Mouse (Mus musculus) embryonic facial prominence, embryonic 13.5 days (tissue): ENCODE results near the gene D8Ertd738e. TPM values are rescaled to one million over a fixed set of nuclear protein-coding genes. Genes with fewer than 3 reads are reported as not detected.

Source experiments
- ATAC-seq: fragments of 200-750 bp; cut with Nextera tagmentation; 2 replicates; pipeline ENCODE4 v1.8.0; 2017; ENCODE audit warnings: low read depth; ENCODE audit not compliant: insufficient number of reproducible peaks, insufficient read depth, low FRiP score, low TSS enrichment
- H3K27ac ChIP-seq: fragments of 300-500 bp; sonication (generic); 2 replicates; pipeline ENCODE4 v1.5.1; 2015; ENCODE audit warnings: moderate library complexity, mild to moderate bottlenecking, inconsistent platforms
- H3K27me3 ChIP-seq: fragments of 300-500 bp; sonication (generic); 2 replicates; pipeline ENCODE4 v1.6.1; 2015; ENCODE audit warnings: mild to moderate bottlenecking, inconsistent platforms
- H3K36me3 ChIP-seq: fragments of 300-500 bp; sonication (generic); 2 replicates; pipeline ENCODE4 v1.6.1; 2015; ENCODE audit warnings: mild to moderate bottlenecking, inconsistent platforms
- H3K4me1 ChIP-seq: fragments of 300-500 bp; sonication (generic); 2 replicates; pipeline ENCODE4 v1.6.1; 2015; ENCODE audit warnings: inconsistent platforms
- H3K4me2 ChIP-seq: fragments of 300-500 bp; sonication (generic); 2 replicates; pipeline ENCODE4 v1.6.1; 2015; ENCODE audit warnings: moderate library complexity, mild to moderate bottlenecking, inconsistent platforms
- H3K4me3 ChIP-seq: fragments of 300-500 bp; sonication (generic); 2 replicates; pipeline ENCODE4 v1.5.1; 2015; ENCODE audit warnings: mild to moderate bottlenecking, inconsistent platforms
- H3K9ac ChIP-seq: fragments of 300-500 bp; sonication (generic); 2 replicates; pipeline ENCODE4 v1.6.1; 2015; ENCODE audit warnings: mild to moderate bottlenecking, inconsistent platforms
- H3K9me3 ChIP-seq: fragments of 300-500 bp; sonication (generic); 2 replicates; pipeline ENCODE4 v1.6.1; 2016; ENCODE audit warnings: inconsistent platforms
- WGBS: fragments of 180-500 bp; shearing (Covaris S2); methylation state at CpG from one replicate; pipeline ENCODE4 v1.1.7; 2015; ENCODE audit warnings: mixed read lengths; 5-methylcytosine and 5-hydroxymethylcytosine counted together
- polyA plus RNA-seq: library from polyadenylated mRNA; unstranded; fragments of >200 nt; fragmentation: Nextera tagmentation; extraction: Ambion mirVana; gene quantifications from 2 replicates; pipeline ENCODE4 v1.2.1, GENCODE M21; 2015

Gene D8Ertd738e
- polyA plus RNA-seq, 1 experiment from 2014 or later: 344 TPM

- Histone ChIP-seq H3K4me1 (peaks cover 25% of the 10 kb centered on the region), H3K27me3 (no peaks in the 10 kb centered on the region), H3K27ac (0 out of 2 replicates have a peak overlapping the region, but pooled peaks have one; percentile 78), H3K9ac (peak overlapping the region; percentile 98), H3K4me2 (peak overlapping the region; percentile 87), H3K9me3 (no peaks in the 10 kb centered on the region), H3K36me3 (peaks cover 39% of the 10 kb centered on the region), H3K4me3 (peak overlapping the region; percentile 91)
- ATAC-seq: no peak
- 30% methylated on average over 10 of the region's 10 CpGs for WGBS
These were observed 13.6 kb downstream of the D8Ertd738e start for GRCm38 (mm10) chr8:84235746-84236409.

- Histone ChIP-seq H3K9me3 (no peaks in the 10 kb centered on the region), H3K4me3 (no peak overlapping the region), H3K4me2 (no peak overlapping the region), H3K4me1 (peaks cover 25% of the 10 kb centered on the region), H3K27me3 (no peaks in the 10 kb centered on the region), H3K36me3 (peaks cover 68% of the 10 kb centered on the region), H3K27ac (no peak overlapping the region), H3K9ac (0 out of 2 replicates have a peak overlapping the region, but pooled peaks have one; percentile 6)
- 69% methylated on average over 2 of the region's 2 CpGs for WGBS
- ATAC-seq: no peak
These were observed 16.5 kb downstream of the D8Ertd738e start for GRCm38 (mm10) chr8:84233055-84233454.

- Histone ChIP-seq H3K36me3 (peaks cover 91% of the 10 kb centered on the region), H3K4me1 (peaks cover 19% of the 10 kb centered on the region), H3K4me2 (no peak overlapping the region), H3K27ac (no peak overlapping the region), H3K4me3 (no peak overlapping the region), H3K27me3 (no peaks in the 10 kb centered on the region), H3K9me3 (no peaks in the 10 kb centered on the region), H3K9ac (no peak overlapping the region)
- ATAC-seq: no peak
- WGBS: 76% methylated on average over 17 of the region's 17 CpGs
These were observed 18.8 kb downstream of the D8Ertd738e start for GRCm38 (mm10) chr8:84230735-84231134.

- H3K36me3 ChIP-seq: peaks cover 98% of the 10 kb centered on the region
- H3K4me3 ChIP-seq: no peak overlapping the region
- ATAC-seq: no peak
- H3K27ac ChIP-seq: no peak overlapping the region
- 81% methylated on average over 21 of the region's 21 CpGs for WGBS
- H3K9me3 ChIP-seq: no peaks in the 10 kb centered on the region
- H3K27me3 ChIP-seq: no peaks in the 10 kb centered on the region
- H3K4me2 ChIP-seq: no peak overlapping the region
- H3K9ac ChIP-seq: no peak overlapping the region
- H3K4me1 ChIP-seq: no peaks in the 10 kb centered on the region
These were observed 26.0 kb downstream of the D8Ertd738e start for GRCm38 (mm10) chr8:84223322-84224029.

- Histone ChIP-seq H3K4me2 (no peak overlapping the region), H3K36me3 (peaks cover 98% of the 10 kb centered on the region), H3K27ac (no peak overlapping the region), H3K4me3 (no peak overlapping the region), H3K9ac (no peak overlapping the region), H3K4me1 (no peaks in the 10 kb centered on the region), H3K27me3 (no peaks in the 10 kb centered on the region), H3K9me3 (no peaks in the 10 kb centered on the region)
- no peak for ATAC-seq
- WGBS: 94% methylated on average over 9 of the region's 9 CpGs
These were observed 26.9 kb downstream of the D8Ertd738e start for GRCm38 (mm10) chr8:84222566-84223165.

- H3K4me3 ChIP-seq: no peak overlapping the region
- no peak overlapping the region for H3K27ac ChIP-seq
- H3K27me3 ChIP-seq: no peaks in the 10 kb centered on the region
- H3K9me3 ChIP-seq: no peaks in the 10 kb centered on the region
- H3K4me1 ChIP-seq: no peaks in the 10 kb centered on the region
- no peak overlapping the region for H3K9ac ChIP-seq
- 87% methylated on average over 7 of the region's 7 CpGs for WGBS
- H3K36me3 ChIP-seq: peaks cover 98% of the 10 kb centered on the region
- no peak overlapping the region for H3K4me2 ChIP-seq
- no peak for ATAC-seq
These were observed 29.4 kb downstream of the D8Ertd738e start for GRCm38 (mm10) chr8:84220105-84220504.

GRCm38 (mm10) chr8:84218143-84218542, 31.4 kb downstream of the D8Ertd738e start:
- H3K36me3 ChIP-seq: peaks cover 97% of the 10 kb centered on the region

GRCm38 (mm10) chr8:84217206-84217605, 32.3 kb downstream of the D8Ertd738e start:
- no peak for ATAC-seq
- H3K9me3 ChIP-seq: no peaks in the 10 kb centered on the region
- H3K27me3 ChIP-seq: no peaks in the 10 kb centered on the region
- H3K36me3 ChIP-seq: peaks cover 96% of the 10 kb centered on the region
- WGBS: 92% methylated on average over 11 of the region's 11 CpGs
- no peaks in the 10 kb centered on the region for H3K4me1 ChIP-seq
- H3K27ac ChIP-seq: no peak overlapping the region
- H3K4me3 ChIP-seq: no peak overlapping the region
- H3K4me2 ChIP-seq: no peak overlapping the region
- no peak overlapping the region for H3K9ac ChIP-seq

More at GRCm38 (mm10) chr8:84218143-84218542, 31.4 kb downstream of the D8Ertd738e start:
- Histone ChIP-seq H3K4me2 (no peak overlapping the region), H3K9ac (no peak overlapping the region), H3K27me3 (no peaks in the 10 kb centered on the region), H3K9me3 (no peaks in the 10 kb centered on the region), H3K27ac (no peak overlapping the region), H3K4me1 (no peaks in the 10 kb centered on the region), H3K4me3 (no peak overlapping the region)
- WGBS: 93% methylated on average over 5 of the region's 5 CpGs
- no peak for ATAC-seq

GRCm38 (mm10) chr8:84213277-84213676, 36.2 kb downstream of the D8Ertd738e start:
- peaks cover 16% of the 10 kb centered on the region for H3K4me1 ChIP-seq
- no peaks in the 10 kb centered on the region for H3K9me3 ChIP-seq
- no peaks in the 10 kb centered on the region for H3K27me3 ChIP-seq
- H3K27ac ChIP-seq: no peak overlapping the region
- H3K9ac ChIP-seq: no peak overlapping the region
- no peak overlapping the region for H3K4me3 ChIP-seq
- WGBS: 91% methylated on average over 4 of the region's 4 CpGs
- no peak for ATAC-seq
- peaks cover 94% of the 10 kb centered on the region for H3K36me3 ChIP-seq
- no peak overlapping the region for H3K4me2 ChIP-seq

GRCm38 (mm10) chr8:84211881-84212563, 37.5 kb downstream of the D8Ertd738e start:
- no peak overlapping the region for H3K4me3 ChIP-seq
- WGBS: 91% methylated on average over 31 of the region's 31 CpGs
- H3K27ac ChIP-seq: no peak overlapping the region
- no peak for ATAC-seq
- H3K4me2 ChIP-seq: no peak overlapping the region
- peaks cover 87% of the 10 kb centered on the region for H3K36me3 ChIP-seq
- no peak overlapping the region for H3K9ac ChIP-seq
- H3K9me3 ChIP-seq: no peaks in the 10 kb centered on the region
- no peaks in the 10 kb centered on the region for H3K27me3 ChIP-seq
- H3K4me1 ChIP-seq: peaks cover 27% of the 10 kb centered on the region

- 90% methylated on average over 3 of the region's 3 CpGs for WGBS
- H3K4me2 ChIP-seq: no peak overlapping the region
- no peak for ATAC-seq
- H3K9ac ChIP-seq: no peak overlapping the region
- no peak overlapping the region for H3K27ac ChIP-seq
- peaks cover 31% of the 10 kb centered on the region for H3K4me1 ChIP-seq
- H3K4me3 ChIP-seq: no peak overlapping the region
- H3K27me3 ChIP-seq: no peaks in the 10 kb centered on the region
- H3K36me3 ChIP-seq: peaks cover 84% of the 10 kb centered on the region
- no peaks in the 10 kb centered on the region for H3K9me3 ChIP-seq
These were observed 38.3 kb downstream of the D8Ertd738e start for GRCm38 (mm10) chr8:84211202-84211601.
